Mouse (Mus musculus) cerebellum, adult 2 months (tissue): ENCODE measurements around the gene Rab5b. TPM values are rescaled to one million over a fixed set of nuclear protein-coding genes. Genes with fewer than 3 reads are reported as not detected.
A peak's percentile ranks its signal among the peaks of the same experiment; 100 is the strongest.
"Not testable (repeated sequence)": the region's sequence is repeated elsewhere in the genome, so short reads cannot be mapped to it uniquely, and the experiment has no call there.

Experiments
- DNase-seq, 2 experiments: peaks; one replicate each; pipeline ENCODE4 v3.0.0; 2021
- H3K27ac ChIP-seq: fragments of 200-500 bp; 2 replicates; pipeline ENCODE4 v1.5.1; 2012; ENCODE audit warnings: low read length, control low read depth, inconsistent platforms; ENCODE audit not compliant: insufficient read depth
- H3K27me3 ChIP-seq: fragments of 200-500 bp; 2 replicates; pipeline ENCODE4 v1.6.1; 2012; ENCODE audit warnings: inconsistent platforms, mild to moderate bottlenecking, low read length, moderate library complexity; ENCODE audit not compliant: control insufficient read depth, insufficient read depth
- H3K4me1 ChIP-seq: fragments of 200-500 bp; 2 replicates; pipeline ENCODE4 v1.6.1; 2011; ENCODE audit warnings: low read length; ENCODE audit not compliant: control insufficient read depth, insufficient read depth
- H3K4me3 ChIP-seq: fragments of 200-500 bp; replicated peaks from 2 replicates; pipeline ENCODE3; 2011; ENCODE audit warnings: mild to moderate bottlenecking, low read depth, low read length, control low read depth; ENCODE audit not compliant: insufficient read depth
- CTCF ChIP-seq: fragments of 200-500 bp; IDR thresholded peaks from 2 replicates; pipeline ENCODE4 v1.5.1; 2011; ENCODE audit warnings: low read depth, mild to moderate bottlenecking, control low read depth, low read length, moderate library complexity, borderline replicate concordance; ENCODE audit not compliant: insufficient read depth
- POLR2A ChIP-seq: fragments of 200-500 bp; IDR thresholded peaks from 2 replicates; pipeline ENCODE4 v1.6.1; 2011; ENCODE audit warnings: low read length, control low read depth, borderline replicate concordance; ENCODE audit not compliant: insufficient read depth
- WGBS: fragments of 180-500 bp; shearing (Covaris S2); methylation state at CpG from one replicate; pipeline ENCODE4 v1.1.7; 2018; 5-methylcytosine and 5-hydroxymethylcytosine counted together
- polyA plus RNA-seq: library from polyadenylated mRNA; depleted of rRNA; stranded (reverse); fragments of >200 nt; gene quantifications from 2 replicates; pipeline ENCODE4 v1.2.3, GENCODE M21; 2012

Gene Rab5b
- polyA plus RNA-seq, 1 experiment, result 133 TPM

- Histone ChIP-seq H3K27ac (no peak overlapping the region), H3K27me3 (no peaks in the 10 kb centered on the region; the same call in 1 of the 2 replicates), H3K4me1 (no peaks in the 10 kb centered on the region), H3K4me3 (no peak overlapping the region)
- TF ChIP-seq CTCF (no peak), POLR2A (no peak)
- no peak for DNase-seq
These were observed 35.9 kb upstream of the Rab5b start for GRCm38 (mm10) chr10:128731992-128732391.

GRCm38 (mm10) chr10:128731002-128731433 is 35.0 kb upstream of the Rab5b start:
- WGBS, result 11% methylated on average over 10 of the region's 10 CpGs
- peak; percentile 67 to 77 for DNase-seq
- H3K27ac ChIP-seq, result no peak overlapping the region
- no peak for TF ChIP-seq POLR2A
- TF ChIP-seq CTCF, result peak; percentile 84
- H3K27me3 ChIP-seq, result no peaks in the 10 kb centered on the region
- no peaks in the 10 kb centered on the region for H3K4me1 ChIP-seq
- H3K4me3 ChIP-seq, result peak overlapping the region; percentile 35

- WGBS, result 76% methylated on average over 5 of the region's 5 CpGs
- Histone ChIP-seq H3K4me3 (no peak overlapping the region), H3K27me3 (no peaks in the 10 kb centered on the region), H3K4me1 (no peaks in the 10 kb centered on the region), H3K27ac (no peak overlapping the region)
- no peak for DNase-seq
- TF ChIP-seq POLR2A (no peak), CTCF (no peak)
These were observed 32.0 kb upstream of the Rab5b start for GRCm38 (mm10) chr10:128728059-128728458.

GRCm38 (mm10) chr10:128725466-128725865 is 29.4 kb upstream of the Rab5b start:
- H3K4me1 ChIP-seq, DNase-seq, H3K27ac ChIP-seq, H3K27me3 ChIP-seq, H3K4me3 ChIP-seq: not testable (repeated sequence)
- 78% methylated on average over 4 of the region's 4 CpGs for WGBS

GRCm38 (mm10) chr10:128715559-128716537 is 19.8 kb upstream of the Rab5b start:
- no peak overlapping the region for H3K4me3 ChIP-seq
- no peak for DNase-seq
- TF ChIP-seq POLR2A, result no peak
- no peak for TF ChIP-seq CTCF
- no peaks in the 10 kb centered on the region for H3K27me3 ChIP-seq
- 83% methylated on average over 19 of the region's 19 CpGs for WGBS
- no peaks in the 10 kb centered on the region for H3K4me1 ChIP-seq
- H3K27ac ChIP-seq, result no peak overlapping the region

GRCm38 (mm10) chr10:128711318-128711717 is 15.3 kb upstream of the Rab5b start:
- DNase-seq, H3K27ac ChIP-seq: not testable (repeated sequence)
- WGBS, result 96% methylated on average over 7 of the region's 7 CpGs

GRCm38 (mm10) chr10:128705317-128705693 is 9.2 kb upstream of the Rab5b start:
- Histone ChIP-seq H3K27me3 (no peaks in the 10 kb centered on the region), H3K4me1 (no peaks in the 10 kb centered on the region), H3K27ac (no peak overlapping the region), H3K4me3 (peak overlapping the region; percentile 88)
- TF ChIP-seq CTCF, result no peak
- TF ChIP-seq POLR2A, result no peak
- peak; percentile 18 to 23 for DNase-seq
- WGBS, result 9% methylated on average over 11 of the region's 11 CpGs

More at GRCm38 (mm10) chr10:128711318-128711717, 15.3 kb upstream of the Rab5b start:
- not testable (repeated sequence) for H3K27me3 ChIP-seq, H3K4me3 ChIP-seq, H3K4me1 ChIP-seq

- no peaks in the 10 kb centered on the region for H3K4me1 ChIP-seq
- TF ChIP-seq POLR2A (peak; percentile 33; the same call in 1 of the 2 replicates), CTCF (no peak)
- H3K27me3 ChIP-seq, result no peaks in the 10 kb centered on the region
- peak; percentile 87 for DNase-seq
- peak within 1 kb of the TSS; percentile 88 for H3K4me3 ChIP-seq
- under 1% methylated on average over 62 of the region's 62 CpGs for WGBS
- H3K27ac ChIP-seq, result no peak within 1 kb of the TSS
These were observed 8.6 kb upstream of the Rab5b start, which contains the start of gene Cdk2 for GRCm38 (mm10) chr10:128704491-128705316. Gene Cdk2, minus strand, starts transcription at chr10:128705031.
